Mouse (Mus musculus) kidney, embryonic 14.5 days (tissue): ENCODE data around the gene Clip2. TPM values are rescaled to one million over a fixed set of nuclear protein-coding genes. Genes with fewer than 3 reads are reported as not detected.

Experiments
- ATAC-seq: fragments of 200-750 bp; cut with Nextera tagmentation; 2 replicates; pipeline ENCODE4 v1.8.0; 2017; ENCODE audit warnings: moderate number of reproducible peaks, mild to moderate bottlenecking, moderate TSS enrichment, moderate library complexity; ENCODE audit not compliant: low FRiP score, low TSS enrichment
- H3K27ac ChIP-seq: fragments of 300-500 bp; sonication (generic); 2 replicates; pipeline ENCODE4 v1.5.1; 2014; ENCODE audit warnings: low read depth, mild to moderate bottlenecking, low read length, moderate library complexity, mixed read lengths
- H3K27me3 ChIP-seq: fragments of 300-500 bp; sonication (generic); 2 replicates; pipeline ENCODE4 v1.6.1; 2014; ENCODE audit warnings: mild to moderate bottlenecking, low read length; ENCODE audit not compliant: control insufficient read depth, insufficient read depth
- H3K36me3 ChIP-seq: fragments of 300-500 bp; sonication (generic); 2 replicates; pipeline ENCODE4 v1.6.1; 2014; ENCODE audit warnings: low read length, mixed read lengths; ENCODE audit not compliant: control insufficient read depth, insufficient read depth
- H3K4me1 ChIP-seq: fragments of 300-500 bp; sonication (generic); 2 replicates; pipeline ENCODE4 v1.6.1; 2014; ENCODE audit warnings: low read length, mixed read lengths; ENCODE audit not compliant: control insufficient read depth, insufficient read depth
- H3K4me2 ChIP-seq: fragments of 300-500 bp; sonication (generic); replicated peaks from 2 replicates; pipeline ENCODE4 v1.6.1; 2014; ENCODE audit warnings: low read depth, mild to moderate bottlenecking, low read length
- H3K4me3 ChIP-seq: fragments of 300-500 bp; sonication (generic); 2 replicates; pipeline ENCODE4 v1.5.1; 2014; ENCODE audit warnings: mild to moderate bottlenecking, low read length
- H3K9ac ChIP-seq: fragments of 300-500 bp; sonication (generic); 2 replicates; pipeline ENCODE4 v1.6.1; 2014; ENCODE audit warnings: low read depth, mild to moderate bottlenecking, low read length, moderate library complexity
- H3K9me3 ChIP-seq: fragments of 300-500 bp; sonication (generic); 2 replicates; pipeline ENCODE4 v1.6.1; 2016; ENCODE audit warnings: low read length; ENCODE audit not compliant: control insufficient read depth
- WGBS: fragments of 180-500 bp; shearing (Covaris S2); extraction: QIAGEN DNeasy Blood & Tissue Kit; methylation state at CpG from one replicate; pipeline ENCODE4 v1.1.7; 2014; 5-methylcytosine and 5-hydroxymethylcytosine counted together
- polyA plus RNA-seq: library from polyadenylated mRNA; unstranded; fragments of >200 nt; fragmentation: Nextera tagmentation; extraction: Ambion mirVana; gene quantifications from 2 replicates; pipeline ENCODE4 v1.2.1, GENCODE M21; 2014

The Clip2 gene
- polyA plus RNA-seq = 3.7 and 4.4 TPM in 2 replicates

GRCm38 (mm10) chr5:134552110-134552972, at the start of gene Clip2:
TSS of gene Clip2 (minus strand) at chr5:134552434.
- Histone ChIP-seq H3K4me3 (peak within 1 kb of the TSS; percentile 75), H3K4me2 (peak within 1 kb of the TSS; percentile 73), H3K27ac (peak within 1 kb of the TSS; percentile 89), H3K36me3 (no peaks in the 10 kb centered on the region), H3K9ac (peak within 1 kb of the TSS; percentile 78), H3K4me1 (peaks cover 22% of the 10 kb centered on the region), H3K27me3 (no peaks in the 10 kb centered on the region), H3K9me3 (no peaks in the 10 kb centered on the region)
- peak; percentile 94 for ATAC-seq
- WGBS = 1% methylated on average over 56 of the region's 61 CpGs

DNA sequence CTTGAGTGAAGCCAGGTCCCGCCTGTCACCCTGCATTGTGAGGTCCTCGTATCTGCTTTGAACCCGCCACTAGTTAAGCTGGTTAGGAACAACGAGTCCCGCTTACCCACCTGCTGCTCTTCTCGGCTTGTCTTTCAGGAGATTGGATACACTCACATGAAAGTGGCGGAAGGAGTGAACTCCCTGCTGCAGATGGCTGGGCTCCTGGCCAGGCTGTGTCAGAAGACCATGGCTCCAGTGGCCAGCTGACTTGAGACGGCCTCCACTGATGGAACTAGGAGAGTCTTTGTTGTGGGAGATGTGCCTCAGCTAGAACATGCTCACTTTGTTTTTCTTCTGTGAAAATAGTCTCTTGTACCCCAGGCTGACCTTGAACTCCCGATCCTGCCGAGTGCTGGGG, 45.5 kb upstream of the Clip2 start:
- Histone ChIP-seq H3K4me3 (no peak overlapping the region), H3K36me3 (peaks cover 64% of the 10 kb centered on the region), H3K9me3 (no peaks in the 10 kb centered on the region), H3K27ac (no peak overlapping the region), H3K9ac (no peak overlapping the region), H3K4me2 (no peak overlapping the region), H3K27me3 (no peaks in the 10 kb centered on the region), H3K4me1 (no peaks in the 10 kb centered on the region)
- no peak for ATAC-seq
- 88% methylated on average over 10 of the region's 10 CpGs for WGBS

DNA sequence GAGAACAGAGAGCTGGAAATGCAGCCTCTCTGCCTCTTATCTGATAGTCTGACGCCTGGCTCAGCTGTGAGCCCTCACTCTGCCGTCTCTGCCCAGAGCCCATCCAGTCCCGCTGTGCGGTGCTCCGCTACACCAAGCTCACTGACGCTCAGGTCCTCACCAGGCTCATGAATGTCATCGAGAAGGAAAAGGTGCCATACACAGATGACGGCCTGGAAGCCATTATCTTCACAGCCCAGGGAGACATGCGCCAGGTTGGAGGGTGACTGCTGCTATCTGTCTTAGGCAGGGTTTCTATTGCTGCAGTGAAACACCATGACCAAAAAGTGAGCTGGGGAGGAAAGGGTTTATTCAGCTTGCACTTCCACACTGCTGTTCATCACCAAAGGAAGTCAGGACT, 40.9 kb upstream of the Clip2 start:
- no peak for ATAC-seq
- no peaks in the 10 kb centered on the region for H3K9me3 ChIP-seq
- H3K9ac ChIP-seq = no peak overlapping the region
- H3K4me3 ChIP-seq = no peak overlapping the region
- H3K4me1 ChIP-seq = no peaks in the 10 kb centered on the region
- peaks cover 76% of the 10 kb centered on the region for H3K36me3 ChIP-seq
- WGBS = 87% methylated on average over 9 of the region's 9 CpGs
- no peaks in the 10 kb centered on the region for H3K27me3 ChIP-seq
- H3K27ac ChIP-seq = no peak overlapping the region
- H3K4me2 ChIP-seq = no peak overlapping the region

DNA sequence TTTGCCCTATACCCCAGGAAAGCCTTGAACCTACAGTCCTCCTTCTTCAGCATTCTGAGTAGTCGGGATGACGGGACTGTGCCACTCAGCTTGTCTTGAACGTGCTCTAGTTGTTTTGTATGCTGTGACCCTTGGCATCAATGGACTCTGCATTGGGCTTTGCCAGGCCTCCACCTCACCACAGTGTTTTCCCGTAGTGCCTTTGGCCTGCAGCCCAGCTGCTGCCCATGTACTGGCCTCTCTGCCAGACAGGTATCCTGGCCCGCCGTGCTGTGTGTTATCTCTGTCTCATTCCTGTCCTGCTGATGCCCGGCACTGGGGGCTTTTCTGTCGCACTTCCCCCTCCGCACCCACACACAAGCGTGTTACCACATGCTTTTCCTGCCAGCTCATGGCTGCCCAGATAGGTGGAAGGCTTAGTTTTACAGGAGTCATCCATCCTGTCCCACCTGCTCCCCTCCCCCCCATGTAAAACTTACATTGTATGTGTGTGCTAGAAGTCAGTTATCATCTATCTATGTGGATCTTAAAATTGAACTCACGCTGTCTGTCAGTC, 39.9 kb upstream of the Clip2 start:
- WGBS = 92% methylated on average over 11 of the region's 11 CpGs
- peaks cover 66% of the 10 kb centered on the region for H3K36me3 ChIP-seq
- no peaks in the 10 kb centered on the region for H3K9me3 ChIP-seq
- no peaks in the 10 kb centered on the region for H3K4me1 ChIP-seq
- H3K27me3 ChIP-seq = no peaks in the 10 kb centered on the region
- H3K9ac ChIP-seq = no peak overlapping the region
- H3K4me2 ChIP-seq = no peak overlapping the region
- no peak for ATAC-seq
- no peak overlapping the region for H3K27ac ChIP-seq
- H3K4me3 ChIP-seq = no peak overlapping the region

DNA sequence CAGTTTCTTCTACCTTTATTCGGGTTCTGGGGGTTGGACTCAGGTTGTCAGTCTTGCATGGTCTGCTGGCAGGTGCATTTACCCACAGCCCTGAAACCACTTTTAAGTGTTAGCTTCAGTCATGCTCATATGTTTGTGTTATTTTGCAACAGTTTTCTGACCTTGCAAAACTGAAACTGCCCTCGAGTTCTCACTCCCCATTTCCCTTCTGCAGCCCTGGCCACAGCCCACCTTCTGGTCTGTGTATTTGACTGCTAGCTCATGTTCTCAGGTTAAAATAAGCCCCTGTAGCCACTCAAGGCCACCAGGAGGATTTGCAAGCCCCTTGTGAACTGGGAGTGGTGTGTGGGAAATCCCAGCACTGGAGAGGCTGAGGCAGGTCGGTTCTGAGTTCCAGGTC, 37.7 kb upstream of the Clip2 start:
- Histone ChIP-seq H3K4me3 (no peak overlapping the region), H3K27ac (no peak overlapping the region), H3K9me3 (no peaks in the 10 kb centered on the region), H3K4me1 (no peaks in the 10 kb centered on the region), H3K9ac (no peak overlapping the region), H3K36me3 (peaks cover 55% of the 10 kb centered on the region), H3K27me3 (no peaks in the 10 kb centered on the region), H3K4me2 (no peak overlapping the region)
- no peak for ATAC-seq
- 88% methylated on average over 3 of the region's 3 CpGs for WGBS

GRCm38 (mm10) chr5:134584798-134585197, 32.6 kb upstream of the Clip2 start:
- Histone ChIP-seq H3K9ac (no peak overlapping the region), H3K27me3 (no peaks in the 10 kb centered on the region), H3K4me3 (no peak overlapping the region), H3K27ac (no peak overlapping the region), H3K36me3 (peaks cover 8% of the 10 kb centered on the region; the same call in 1 of the 2 replicates), H3K4me2 (no peak overlapping the region), H3K9me3 (no peaks in the 10 kb centered on the region), H3K4me1 (0 out of 2 replicates have a peak, but pooled peaks cover 7% of the 10 kb centered on the region)
- ATAC-seq = no peak
- 91% methylated on average over 5 of the region's 5 CpGs for WGBS

DNA sequence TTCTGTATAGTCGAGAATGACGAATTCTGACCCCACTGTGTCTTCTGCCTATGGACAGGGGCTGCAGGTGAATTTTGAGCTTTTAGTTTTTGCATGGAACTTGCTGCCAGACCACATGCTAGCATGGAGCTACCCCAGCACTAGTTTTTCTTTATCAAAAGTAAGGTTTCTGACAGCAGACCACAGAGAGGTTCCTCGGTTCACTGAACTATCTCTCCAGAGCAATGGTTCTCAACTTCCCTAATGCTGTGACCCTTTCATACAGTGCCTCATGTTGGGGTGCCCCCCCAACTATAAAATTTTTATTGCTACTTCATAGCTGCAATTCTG, 31.6 kb upstream of the Clip2 start:
- Histone ChIP-seq H3K27me3 (no peaks in the 10 kb centered on the region), H3K27ac (no peak overlapping the region), H3K4me1 (0 out of 2 replicates have a peak, but pooled peaks cover 7% of the 10 kb centered on the region), H3K36me3 (peaks cover 8% of the 10 kb centered on the region; the same call in 1 of the 2 replicates), H3K4me3 (0 out of 2 replicates have a peak overlapping the region, but pooled peaks have one; percentile 70), H3K9me3 (no peaks in the 10 kb centered on the region), H3K9ac (peak overlapping the region; percentile 74; the same call in 1 of the 2 replicates), H3K4me2 (peak overlapping the region; percentile 89)
- no peak for ATAC-seq
- WGBS = 83% methylated on average over 3 of the region's 3 CpGs

DNA sequence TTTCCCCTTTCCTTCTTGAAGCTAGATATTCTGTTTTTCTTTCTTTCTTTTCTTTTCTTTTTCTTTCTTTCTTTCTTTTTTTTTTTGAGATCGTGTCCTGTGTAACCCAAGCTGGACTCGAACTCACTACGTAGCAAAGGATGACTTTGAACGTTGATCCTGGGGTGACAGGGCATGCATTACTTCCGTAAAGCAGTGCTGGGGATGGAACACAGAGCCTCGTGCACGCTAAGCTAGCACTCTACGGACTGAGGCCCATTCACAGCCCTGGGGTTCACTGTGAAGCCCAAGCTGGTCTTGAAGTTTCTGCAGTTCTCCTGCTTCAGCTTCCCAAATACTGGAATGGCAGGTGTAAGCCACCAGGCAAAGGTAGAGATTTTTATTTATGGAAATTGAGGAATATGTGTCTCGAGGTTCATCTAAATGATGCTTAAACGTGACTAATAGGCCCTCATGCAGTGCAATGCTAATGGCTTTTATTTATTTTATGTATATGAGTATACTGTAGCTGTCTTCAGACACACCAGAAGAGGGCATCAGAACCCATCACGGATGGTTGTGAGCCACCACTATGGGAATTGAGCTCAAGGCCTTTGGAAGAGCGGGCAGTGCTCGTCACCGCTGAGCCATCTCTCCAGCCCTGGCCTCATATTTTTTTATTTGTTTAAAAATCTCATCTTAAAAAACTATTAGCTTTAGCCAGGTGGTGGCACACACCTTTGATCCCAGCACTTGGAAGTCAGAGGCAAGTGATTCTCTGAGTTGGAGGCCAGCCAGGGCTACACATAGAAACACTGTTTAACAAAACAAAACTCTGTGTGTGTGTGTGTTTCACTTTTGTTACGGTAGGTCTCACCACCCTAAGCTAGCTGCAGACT, 31.0 kb upstream of the Clip2 start:
- 29% methylated on average over 15 of the region's 15 CpGs for WGBS
- no peaks in the 10 kb centered on the region for H3K27me3 ChIP-seq
- H3K4me2 ChIP-seq = peak overlapping the region; percentile 89
- 0 out of 2 replicates have a peak, but pooled peaks cover 7% of the 10 kb centered on the region for H3K4me1 ChIP-seq
- H3K27ac ChIP-seq = no peak overlapping the region
- no peaks in the 10 kb centered on the region for H3K9me3 ChIP-seq
- ATAC-seq = no peak
- peaks cover 8% of the 10 kb centered on the region; the same call in 1 of the 2 replicates for H3K36me3 ChIP-seq
- peak overlapping the region; percentile 74 for H3K9ac ChIP-seq
- peak overlapping the region; percentile 70 for H3K4me3 ChIP-seq
